Comparison of ENCODE assay signal across 15 mouse cellular contexts in genomic region chr3:83844766-83845520, GRCm38 (mm10). TPM values are rescaled to one million over a fixed set of nuclear protein-coding genes. Genes with fewer than 3 reads are reported as not detected.
A peak's percentile ranks its signal among the peaks of the same experiment; 100 is the strongest.
DNase-seq lines count a peak whose midpoint lies in the region; ATAC-seq lines count a peak whose summit lies in the region.
"Had no signal": no experiment of that assay in that cellular context is flagged by ENCODE, and none has a peak within 500 bp of the region (broad histone marks: within the 10 kb centered on the region; RNA-seq: fewer than 3 reads in every experiment).

No protein-coding gene starts in this region.

- no peak for ATAC-seq in heart, embryonic 11.5 days (replicated peaks; ENCODE audit: insufficient number of reproducible peaks, low FRiP score, low TSS enrichment)
- no peak for ATAC-seq in erythroblast, adult 5-6 weeks (replicated peaks; ENCODE audit: low FRiP score, poor library complexity, severe bottlenecking)
- ATAC-seq: intestine, postnatal 0 days had no signal

- intact Hi-C loops in gastrocnemius, postnatal 14 days (cut with DNase I; ENCODE audit: low total_unique reads) = loop anchor here (5.0 kb wide), 1 partner anchor 52 kb away; no protein-coding TSS in a partner anchor

- no peak overlapping the region for H3K9ac ChIP-seq in heart, embryonic 11.5 days (ENCODE audit: low read depth, low read length)
- H3K9ac ChIP-seq: embryonic facial prominence, embryonic 15.5 days; hindbrain, embryonic 12.5 days; midbrain, embryonic 12.5 days had no signal

- no peaks in the 10 kb centered on the region for H3K36me3 ChIP-seq in heart, embryonic 11.5 days (ENCODE audit: control insufficient read depth, insufficient read depth, low read length)
- H3K36me3 ChIP-seq: embryonic facial prominence, embryonic 15.5 days; heart, embryonic 10.5 days; hindbrain, embryonic 12.5 days; midbrain, embryonic 12.5 days had no signal

- no peak overlapping the region for H3K27ac ChIP-seq in heart, embryonic 11.5 days (ENCODE audit: low read depth, low read length)
- H3K27ac ChIP-seq: embryonic facial prominence, embryonic 15.5 days; heart, embryonic 10.5 days; hindbrain, embryonic 12.5 days; midbrain, embryonic 12.5 days had no signal

- H3K4me3 ChIP-seq in heart, embryonic 11.5 days (ENCODE audit: low read depth, low read length) = no peak overlapping the region
- H3K4me3 ChIP-seq: embryonic facial prominence, embryonic 15.5 days; heart, embryonic 10.5 days; hindbrain, embryonic 12.5 days; midbrain, embryonic 12.5 days had no signal

- no peak overlapping the region for H3K4me2 ChIP-seq in heart, embryonic 11.5 days
- H3K4me2 ChIP-seq: embryonic facial prominence, embryonic 15.5 days; hindbrain, embryonic 12.5 days; midbrain, embryonic 12.5 days had no signal

- 40% methylated on average over 8 of the region's 8 CpGs for WGBS in heart, embryonic 11.5 days (ENCODE audit: insufficient replicate concordance)

- no peaks in the 10 kb centered on the region for H3K4me1 ChIP-seq in heart, embryonic 11.5 days (ENCODE audit: control insufficient read depth, insufficient read depth, low read length)

- H3K27me3 ChIP-seq in heart, embryonic 11.5 days (ENCODE audit: control insufficient read depth, insufficient read depth, low read length) = no peaks in the 10 kb centered on the region
- H3K27me3 ChIP-seq: embryonic facial prominence, embryonic 15.5 days had no signal

- DNase-seq in heart, adult 8-10 months (ENCODE audit: low spot score) = peak; percentile 47
- DNase-seq in 3T3-L1 (ENCODE audit: low read depth, low spot score) = peak; percentile 91
- peak; percentile 90 for DNase-seq in adipocyte (ENCODE audit: low spot score)
- peak; percentile 61 for DNase-seq in lung, postnatal 36 days
- no peak for DNase-seq in gastrocnemius, postnatal 14 days
- DNase-seq in urinary bladder, postnatal 4 days (ENCODE audit: low spot score in 2 of 2) = no peak
- DNase-seq: cerebellum, postnatal 36 days; right cerebral cortex, adult 18-20 months had no signal

- no peaks in the 10 kb centered on the region for H3K9me3 ChIP-seq in heart, embryonic 11.5 days (replicated peaks; ENCODE audit: control insufficient read depth, low read length)
- H3K9me3 ChIP-seq: embryonic facial prominence, embryonic 15.5 days; heart, embryonic 10.5 days; hindbrain, embryonic 12.5 days; midbrain, embryonic 12.5 days had no signal

RNA-seq across cellular contexts. Expression of gene Tlr2, which starts 3.4 kb away (rescaled TPM):
- 1 to 10 TPM; 2.3 to 2.5 (median 2.3) TPM for total RNA-seq in heart, adult 8-10 months (2022)
- 2.3 and 2.6 TPM in 2 replicates for polyA plus RNA-seq in heart, embryonic 11.5 days (2014; fragmentation: Nextera tagmentation; extraction: Ambion mirVana)
- 1 to 10 TPM; 1.4 TPM for total RNA-seq in gastrocnemius, postnatal 14 days (2021)
- total RNA-seq in erythroblast, adult 5-6 weeks (2015; ENCODE audit: low replicate concordance) = 1.5 and 5.9 TPM in 2 replicates
- total RNA-seq in erythroblast, adult 5-6 weeks (2017; ENCODE audit: low replicate concordance) = 4.4 and 5.6 TPM in 2 replicates

Comparison
In these comparisons a context has a peak if more than half of its experiments do, and no peak if none do; other contexts are left out.
1. DNase-seq: peak in heart, adult 8-10 months (single experiment), 3T3-L1 (single experiment), adipocyte (single experiment) and lung, postnatal 36 days (single experiment); none in gastrocnemius, postnatal 14 days (single experiment) and urinary bladder, postnatal 4 days (0 of 2).